Mouse (Mus musculus): ENCODE results near the gene Ctcfl. TPM values are rescaled to one million over a fixed set of nuclear protein-coding genes. Genes with fewer than 3 reads are reported as not detected.
A peak's percentile ranks its signal among the peaks of the same experiment; 100 is the strongest.

The Ctcfl gene
- polyA plus RNA-seq, 1 experiment from 2014 or later = 0.05 TPM

DNA sequence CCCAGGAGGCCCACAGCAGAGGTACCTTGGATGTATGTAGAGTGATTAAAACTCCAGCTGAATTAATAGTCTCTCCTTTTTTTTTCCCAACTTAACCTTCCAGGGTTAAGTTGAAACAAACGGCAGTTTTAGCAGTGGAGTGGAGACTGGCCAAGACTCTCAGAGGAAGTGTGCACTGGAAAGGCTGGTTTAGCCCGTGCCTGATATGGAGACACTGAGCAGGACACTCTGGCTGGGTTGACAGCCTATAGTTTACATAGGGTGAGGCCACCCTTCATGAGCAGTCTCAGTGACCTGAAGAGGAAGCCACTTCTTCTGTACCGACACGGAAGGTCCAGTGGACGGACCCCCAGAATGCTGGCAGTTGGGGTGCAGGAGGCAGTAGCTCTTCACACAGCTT is 32.0 kb upstream of the Ctcfl start:
- H3K9me3 ChIP-seq (replicated peaks; ENCODE audit: control insufficient read depth, low read length) = no peaks in the 10 kb centered on the region
- peaks cover 2% of the 10 kb centered on the region; the same call in 1 of the 2 replicates for H3K27me3 ChIP-seq (ENCODE audit: control insufficient read depth, insufficient read depth, low read depth, low read length)
- no peak overlapping the region for H3K27ac ChIP-seq (ENCODE audit: low read length)
- no peak overlapping the region for H3K4me2 ChIP-seq (ENCODE audit: low read depth, low read length)
- peaks cover 8% of the 10 kb centered on the region; the same call in 1 of the 2 replicates for H3K4me1 ChIP-seq (ENCODE audit: control insufficient read depth, low read depth, low read length)
- 59% methylated on average over 5 of the region's 5 CpGs for WGBS (ENCODE audit: insufficient replicate concordance)
- no peak overlapping the region for H3K4me3 ChIP-seq (ENCODE audit: low read depth, low read length)
- no peaks in the 10 kb centered on the region for H3K36me3 ChIP-seq (ENCODE audit: control insufficient read depth, insufficient read depth)
- no peak overlapping the region for H3K9ac ChIP-seq (ENCODE audit: low read depth, low read length)
- ATAC-seq (ENCODE audit: low read depth) = no peak

DNA sequence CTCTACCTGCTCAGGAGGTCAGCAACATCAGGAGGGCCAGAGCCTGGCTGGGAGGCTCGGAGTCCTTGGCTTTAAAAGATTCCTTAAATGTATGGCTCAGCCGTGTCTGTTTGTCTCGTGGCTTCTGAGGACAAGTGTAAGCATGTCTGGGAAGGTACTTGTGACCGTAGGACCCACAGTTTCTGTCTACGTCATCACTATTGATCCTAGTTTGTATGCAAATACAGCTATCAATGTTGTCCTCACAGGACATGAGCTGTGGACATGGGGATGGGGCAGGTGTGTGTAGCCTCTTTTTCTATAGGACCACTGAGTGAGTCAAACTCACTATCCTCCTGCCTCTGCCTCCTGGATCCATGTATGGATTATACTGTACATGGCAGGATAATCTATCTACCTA is 28.7 kb upstream of the Ctcfl start:
- ATAC-seq (ENCODE audit: low read depth) = no peak
- Histone ChIP-seq H3K9me3 (replicated peaks; ENCODE audit: control insufficient read depth, low read length) (no peaks in the 10 kb centered on the region; the same call in 1 of the 2 replicates), H3K9ac (ENCODE audit: low read depth, low read length) (no peak overlapping the region), H3K27me3 (ENCODE audit: control insufficient read depth, insufficient read depth, low read depth, low read length) (peaks cover 23% of the 10 kb centered on the region), H3K36me3 (ENCODE audit: control insufficient read depth, insufficient read depth) (no peaks in the 10 kb centered on the region), H3K27ac (ENCODE audit: low read length) (no peak overlapping the region), H3K4me3 (ENCODE audit: low read depth, low read length) (no peak overlapping the region), H3K4me1 (ENCODE audit: control insufficient read depth, low read depth, low read length) (peaks cover 4% of the 10 kb centered on the region; the same call in 1 of the 2 replicates), H3K4me2 (ENCODE audit: low read depth, low read length) (no peak overlapping the region)
- 54% methylated on average over 5 of the region's 5 CpGs for WGBS (ENCODE audit: insufficient replicate concordance)

DNA sequence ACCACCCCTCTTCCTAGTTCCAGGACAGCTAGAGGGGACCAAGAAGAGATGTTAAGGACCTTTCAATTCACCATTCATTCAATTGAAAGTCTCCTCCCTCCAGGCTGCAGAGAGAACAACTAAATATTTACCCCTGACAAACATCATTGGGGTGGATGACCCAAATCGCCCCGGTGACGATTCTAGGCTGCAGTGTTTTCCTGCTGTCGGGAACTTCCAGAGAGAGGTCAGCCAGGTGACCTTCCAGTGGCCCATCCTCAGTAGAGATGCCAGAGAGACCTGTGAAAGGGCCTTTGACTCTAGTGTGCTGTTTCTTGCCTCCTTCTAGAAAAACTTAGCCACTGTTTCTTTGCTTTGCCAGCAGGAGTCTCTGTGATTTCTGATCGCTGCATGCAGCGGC is 27.4 kb upstream of the Ctcfl start:
- no peaks in the 10 kb centered on the region; the same call in 1 of the 2 replicates for H3K4me1 ChIP-seq (ENCODE audit: control insufficient read depth, low read depth, low read length)

DNA sequence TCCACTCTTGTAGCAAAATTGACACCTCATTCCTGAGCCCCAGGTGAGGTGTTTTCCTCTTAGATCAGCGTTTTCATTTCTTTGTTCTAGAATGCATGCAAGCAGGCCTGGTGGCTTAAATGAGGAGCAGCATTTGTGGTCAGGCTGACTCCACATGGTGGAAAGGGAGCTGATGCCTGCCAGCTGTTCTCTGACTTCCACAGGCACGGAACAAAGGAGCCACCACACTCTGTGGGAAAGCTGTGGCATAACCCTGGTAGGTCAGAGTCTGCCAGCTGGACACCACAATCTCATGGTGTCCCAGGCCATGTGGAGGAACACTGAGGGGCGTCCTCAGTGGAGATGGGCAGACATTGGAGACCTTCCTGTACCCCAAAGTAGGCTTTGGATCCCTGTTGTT is 26.5 kb upstream of the Ctcfl start:
- Histone ChIP-seq H3K9ac (ENCODE audit: low read depth, low read length) (no peak overlapping the region), H3K4me3 (ENCODE audit: low read depth, low read length) (no peak overlapping the region), H3K27me3 (ENCODE audit: control insufficient read depth, insufficient read depth, low read depth, low read length) (peaks cover 30% of the 10 kb centered on the region), H3K9me3 (replicated peaks; ENCODE audit: control insufficient read depth, low read length) (no peaks in the 10 kb centered on the region; the same call in 1 of the 2 replicates), H3K27ac (ENCODE audit: low read length) (no peak overlapping the region), H3K36me3 (ENCODE audit: control insufficient read depth, insufficient read depth) (no peaks in the 10 kb centered on the region), H3K4me2 (ENCODE audit: low read depth, low read length) (no peak overlapping the region), H3K4me1 (ENCODE audit: control insufficient read depth, low read depth, low read length) (no peaks in the 10 kb centered on the region; the same call in 1 of the 2 replicates)
- ATAC-seq (ENCODE audit: low read depth) = no peak
- 39% methylated on average over 3 of the region's 3 CpGs for WGBS (ENCODE audit: insufficient replicate concordance)

More for the DNA sequence above, 27.4 kb upstream of the Ctcfl start:
- Histone ChIP-seq H3K27me3 (ENCODE audit: control insufficient read depth, insufficient read depth, low read depth, low read length) (peaks cover 30% of the 10 kb centered on the region), H3K9ac (ENCODE audit: low read depth, low read length) (no peak overlapping the region), H3K4me3 (ENCODE audit: low read depth, low read length) (no peak overlapping the region), H3K9me3 (replicated peaks; ENCODE audit: control insufficient read depth, low read length) (no peaks in the 10 kb centered on the region; the same call in 1 of the 2 replicates), H3K36me3 (ENCODE audit: control insufficient read depth, insufficient read depth) (no peaks in the 10 kb centered on the region), H3K27ac (ENCODE audit: low read length) (no peak overlapping the region), H3K4me2 (ENCODE audit: low read depth, low read length) (no peak overlapping the region)
- peak; percentile 76 for ATAC-seq (ENCODE audit: low read depth)
- WGBS (ENCODE audit: insufficient replicate concordance) = 50% methylated on average over 6 of the region's 6 CpGs

DNA sequence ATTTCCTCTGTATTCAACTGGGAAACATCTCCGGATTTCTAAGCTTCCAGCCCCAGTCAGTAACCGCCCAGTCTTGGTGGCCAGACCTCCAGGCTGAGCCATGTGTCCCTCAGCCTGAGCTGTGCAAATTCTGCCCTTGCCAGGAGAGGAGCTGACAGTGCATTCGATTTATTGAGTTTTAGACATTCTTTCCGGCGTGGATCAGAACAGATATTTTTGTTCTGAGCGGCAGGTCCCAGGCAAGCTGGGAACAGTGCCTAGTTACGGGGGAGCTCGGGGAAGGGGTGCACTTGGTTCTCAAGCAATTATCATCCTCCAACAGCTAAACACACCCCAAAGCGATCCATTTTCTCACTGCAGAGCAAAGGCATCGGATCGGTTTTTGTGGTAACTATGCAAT is 24.3 kb upstream of the Ctcfl start:
- Histone ChIP-seq H3K9ac (ENCODE audit: low read depth, low read length) (no peak overlapping the region), H3K36me3 (ENCODE audit: control insufficient read depth, insufficient read depth) (no peaks in the 10 kb centered on the region), H3K9me3 (replicated peaks; ENCODE audit: control insufficient read depth, low read length) (no peaks in the 10 kb centered on the region; the same call in 1 of the 2 replicates), H3K27me3 (ENCODE audit: control insufficient read depth, insufficient read depth, low read depth, low read length) (peaks cover 37% of the 10 kb centered on the region), H3K4me1 (ENCODE audit: control insufficient read depth, low read depth, low read length) (no peaks in the 10 kb centered on the region; the same call in 1 of the 2 replicates), H3K27ac (ENCODE audit: low read length) (no peak overlapping the region), H3K4me2 (ENCODE audit: low read depth, low read length) (no peak overlapping the region), H3K4me3 (ENCODE audit: low read depth, low read length) (no peak overlapping the region)
- ATAC-seq (ENCODE audit: low read depth) = no peak
- 67% methylated on average over 11 of the region's 11 CpGs for WGBS (ENCODE audit: insufficient replicate concordance)

DNA sequence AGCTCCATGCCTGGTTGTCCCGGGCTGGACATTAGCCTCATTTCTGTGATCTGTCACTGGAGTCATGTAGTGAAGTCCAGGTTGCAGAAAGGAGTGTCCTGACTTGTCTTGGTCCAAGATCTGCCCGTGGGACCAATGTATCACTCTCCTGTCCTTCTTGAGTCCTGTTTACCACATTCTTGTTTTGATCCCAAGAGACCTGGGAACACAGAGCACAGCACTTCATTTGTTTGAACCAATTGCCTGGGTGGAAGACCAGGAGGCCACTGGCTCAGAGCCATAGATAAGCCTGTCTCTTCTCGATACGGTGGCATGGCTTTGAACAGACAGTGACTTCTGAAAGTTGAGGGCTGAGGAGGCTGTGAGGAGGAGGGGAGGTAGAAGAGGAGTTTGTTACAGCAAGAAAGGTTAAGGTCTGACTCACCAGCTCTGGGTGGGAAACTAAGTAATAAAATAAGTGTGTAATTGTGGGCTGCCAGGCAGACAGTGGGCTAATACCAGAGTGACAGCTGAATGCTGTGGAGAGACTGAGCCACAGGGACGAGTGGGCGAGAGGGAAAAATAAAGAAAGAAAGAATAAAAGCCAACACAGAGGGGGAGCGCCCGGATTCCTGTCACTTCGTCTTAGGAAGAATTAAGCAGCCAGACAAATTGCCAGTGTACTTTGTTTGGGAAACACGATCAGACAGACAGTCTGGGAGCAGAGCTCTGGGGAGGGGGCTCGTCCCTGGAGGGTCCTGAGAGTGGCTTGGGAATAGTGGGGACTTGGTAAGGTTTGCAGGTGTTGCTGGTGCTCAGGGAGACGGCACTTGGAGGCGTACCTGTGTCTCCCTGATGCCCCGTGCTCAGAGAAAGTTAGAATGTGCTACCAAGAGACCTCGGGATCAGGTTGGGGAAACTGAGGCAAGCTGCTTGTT is 19.3 kb upstream of the Ctcfl start:
- Histone ChIP-seq H3K27me3 (ENCODE audit: control insufficient read depth, insufficient read depth, low read depth, low read length) (peaks cover 27% of the 10 kb centered on the region), H3K9ac (ENCODE audit: low read depth, low read length) (no peak overlapping the region)

DNA sequence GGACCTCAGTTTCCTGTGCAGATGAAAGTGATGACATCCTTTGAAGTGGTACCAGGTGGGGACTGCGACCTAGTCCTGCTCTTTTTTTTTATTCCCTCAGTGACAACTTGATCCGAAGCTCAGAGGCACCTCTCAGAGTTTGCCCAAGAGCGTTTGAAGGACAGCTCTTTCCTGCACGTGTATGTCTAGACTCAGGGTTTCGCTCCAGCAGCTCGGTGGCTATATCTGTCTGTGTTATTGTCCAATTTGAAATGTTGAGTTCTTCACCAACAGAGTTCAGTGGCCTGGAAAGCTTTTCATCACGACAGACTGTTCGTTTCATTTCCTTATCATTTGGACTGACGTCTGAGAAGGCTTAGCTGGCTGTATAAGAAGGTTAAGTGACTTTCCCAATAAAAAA is 15.4 kb upstream of the Ctcfl start:
- H3K27ac ChIP-seq (ENCODE audit: low read length) = no peak overlapping the region
- H3K36me3 ChIP-seq (ENCODE audit: control insufficient read depth, insufficient read depth) = no peaks in the 10 kb centered on the region
- no peaks in the 10 kb centered on the region for H3K9me3 ChIP-seq (replicated peaks; ENCODE audit: control insufficient read depth, low read length)
- WGBS (ENCODE audit: insufficient replicate concordance) = 51% methylated on average over 9 of the region's 9 CpGs
- no peak for ATAC-seq (ENCODE audit: low read depth)
- no peak overlapping the region for H3K9ac ChIP-seq (ENCODE audit: low read depth, low read length)
- H3K27me3 ChIP-seq (ENCODE audit: control insufficient read depth, insufficient read depth, low read depth, low read length) = peaks cover 10% of the 10 kb centered on the region
- H3K4me3 ChIP-seq (ENCODE audit: low read depth, low read length) = no peak overlapping the region
- H3K4me1 ChIP-seq (ENCODE audit: control insufficient read depth, low read depth, low read length) = no peaks in the 10 kb centered on the region
- no peak overlapping the region for H3K4me2 ChIP-seq (ENCODE audit: low read depth, low read length)

More for the DNA sequence above, 19.3 kb upstream of the Ctcfl start:
- Histone ChIP-seq H3K4me2 (ENCODE audit: low read depth, low read length) (no peak overlapping the region), H3K36me3 (ENCODE audit: control insufficient read depth, insufficient read depth) (no peaks in the 10 kb centered on the region), H3K27ac (ENCODE audit: low read length) (no peak overlapping the region), H3K4me1 (ENCODE audit: control insufficient read depth, low read depth, low read length) (no peaks in the 10 kb centered on the region), H3K4me3 (ENCODE audit: low read depth, low read length) (no peak overlapping the region), H3K9me3 (replicated peaks; ENCODE audit: control insufficient read depth, low read length) (no peaks in the 10 kb centered on the region; the same call in 1 of the 2 replicates)
- ATAC-seq (ENCODE audit: low read depth) = no peak
- WGBS (ENCODE audit: insufficient replicate concordance) = 49% methylated on average over 15 of the region's 15 CpGs

DNA sequence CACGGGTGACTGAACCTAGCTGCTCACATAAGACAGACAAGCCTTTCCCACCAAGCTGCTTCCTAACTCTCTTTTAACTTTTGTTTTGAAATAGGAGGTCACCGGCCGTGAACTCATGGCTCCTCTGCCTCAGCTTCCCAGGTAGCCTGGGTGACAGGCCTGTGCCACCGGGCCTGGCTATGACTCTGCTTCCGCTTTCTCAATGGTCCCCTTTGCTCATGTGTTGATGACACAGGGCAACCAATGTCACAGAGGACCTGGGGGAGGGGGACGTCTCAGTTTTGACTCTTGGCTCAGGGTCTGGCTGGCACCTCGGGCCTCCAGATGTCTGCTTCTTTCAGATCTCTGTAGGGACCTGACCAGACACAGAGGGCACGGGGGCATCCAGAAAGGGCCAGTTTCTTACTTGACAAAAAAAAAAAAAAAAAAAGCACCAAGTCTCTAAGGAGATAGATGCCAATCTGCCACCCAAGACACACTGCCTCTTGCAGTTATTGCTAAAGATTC is 13.5 kb upstream of the Ctcfl start:
- Histone ChIP-seq H3K4me3 (ENCODE audit: low read depth, low read length) (no peak overlapping the region), H3K9ac (ENCODE audit: low read depth, low read length) (no peak overlapping the region), H3K27me3 (ENCODE audit: control insufficient read depth, insufficient read depth, low read depth, low read length) (peaks cover 2% of the 10 kb centered on the region), H3K36me3 (ENCODE audit: control insufficient read depth, insufficient read depth) (no peaks in the 10 kb centered on the region), H3K27ac (ENCODE audit: low read length) (no peak overlapping the region), H3K4me1 (ENCODE audit: control insufficient read depth, low read depth, low read length) (no peaks in the 10 kb centered on the region), H3K4me2 (ENCODE audit: low read depth, low read length) (no peak overlapping the region), H3K9me3 (replicated peaks; ENCODE audit: control insufficient read depth, low read length) (no peaks in the 10 kb centered on the region)
- 70% methylated on average over 8 of the region's 8 CpGs for WGBS (ENCODE audit: insufficient replicate concordance)
- ATAC-seq (ENCODE audit: low read depth) = no peak

DNA sequence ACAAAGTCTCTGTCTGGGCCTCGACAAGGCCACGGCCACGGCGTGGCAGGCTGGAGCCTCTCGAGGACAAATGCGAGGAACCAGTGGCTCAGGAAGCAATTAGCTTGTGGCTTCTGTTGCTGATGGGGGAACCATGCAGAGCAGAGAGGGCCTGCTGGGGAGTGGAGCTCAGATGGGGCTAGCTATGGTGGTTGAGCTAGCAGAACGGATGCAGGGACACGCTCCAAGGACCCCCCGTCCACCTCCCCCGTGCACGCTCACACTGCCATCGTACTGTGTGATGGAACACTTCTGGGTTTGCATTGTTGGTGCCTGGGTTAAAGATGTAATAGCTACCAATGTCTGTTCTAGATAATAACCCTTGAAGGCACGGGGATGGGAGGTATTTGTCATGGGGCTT is 12.9 kb upstream of the Ctcfl start:
- H3K4me2 ChIP-seq (ENCODE audit: low read depth, low read length) = no peak overlapping the region
- no peaks in the 10 kb centered on the region for H3K4me1 ChIP-seq (ENCODE audit: control insufficient read depth, low read depth, low read length)
- WGBS (ENCODE audit: insufficient replicate concordance) = 71% methylated on average over 13 of the region's 13 CpGs
- H3K4me3 ChIP-seq (ENCODE audit: low read depth, low read length) = no peak overlapping the region
- H3K27me3 ChIP-seq (ENCODE audit: control insufficient read depth, insufficient read depth, low read depth, low read length) = peaks cover under 1% of the 10 kb centered on the region
- no peaks in the 10 kb centered on the region for H3K36me3 ChIP-seq (ENCODE audit: control insufficient read depth, insufficient read depth)
- H3K9me3 ChIP-seq (replicated peaks; ENCODE audit: control insufficient read depth, low read length) = no peaks in the 10 kb centered on the region
- no peak for ATAC-seq (ENCODE audit: low read depth)
- H3K9ac ChIP-seq (ENCODE audit: low read depth, low read length) = no peak overlapping the region
- no peak overlapping the region for H3K27ac ChIP-seq (ENCODE audit: low read length)
